Mouse (Mus musculus): ENCODE results near the gene Ivd.

Ivd gene

GRCm38 (mm10) chr2:118909151-118909550 lies 47.4 kb downstream of the Ivd start:
- no peak for DNase-seq (ENCODE audit: low spot score in 2 of 2)

- no peak for DNase-seq (ENCODE audit: low spot score in 2 of 2)
Measured at GRCm38 (mm10) chr2:118910605-118911278, 49.0 kb downstream of the Ivd start.

GRCm38 (mm10) chr2:118912706-118913105 lies 51.0 kb downstream of the Ivd start:
- DNase-seq (ENCODE audit: low spot score in 2 of 2) = no peak

DNA sequence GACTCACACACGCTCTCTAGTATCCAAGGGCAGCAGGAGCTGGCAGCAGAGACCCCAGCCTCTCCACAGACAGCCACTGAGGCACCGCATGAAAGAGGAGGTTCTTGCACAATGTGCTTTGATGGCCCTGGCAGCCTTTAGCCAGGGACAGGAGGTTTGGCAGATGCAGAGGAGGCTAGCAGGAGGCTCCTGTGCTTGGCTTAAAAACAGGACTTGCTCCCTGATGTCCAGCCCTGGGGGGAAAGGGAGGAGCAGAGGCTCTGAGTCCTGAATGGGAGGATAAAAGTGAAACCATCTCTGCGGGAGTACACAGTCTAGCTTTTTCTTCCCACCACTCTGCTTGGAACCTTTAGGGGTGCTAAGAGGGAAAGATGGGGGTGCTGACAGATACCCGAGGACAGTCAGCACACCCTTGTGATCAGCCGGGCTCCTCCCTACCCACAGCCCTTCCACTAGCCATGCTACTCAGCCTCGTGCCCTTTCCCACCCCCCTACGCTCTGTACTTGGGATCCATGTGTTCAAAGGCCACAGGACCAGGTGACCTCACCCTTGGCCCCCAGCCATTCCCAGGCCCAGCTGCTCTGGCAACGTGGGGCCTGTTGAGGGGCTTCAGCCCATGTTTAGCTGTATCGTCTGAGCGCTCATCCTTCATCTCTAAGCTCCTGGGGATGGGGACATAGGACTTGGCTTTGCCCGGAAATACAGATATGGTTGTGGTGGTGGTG lies 52.0 kb downstream of the Ivd start:
- no peak for DNase-seq (ENCODE audit: low spot score in 2 of 2)

GRCm38 (mm10) chr2:118914685-118915084 lies 52.9 kb downstream of the Ivd start:
- no peak for DNase-seq (ENCODE audit: low spot score in 2 of 2)

DNA sequence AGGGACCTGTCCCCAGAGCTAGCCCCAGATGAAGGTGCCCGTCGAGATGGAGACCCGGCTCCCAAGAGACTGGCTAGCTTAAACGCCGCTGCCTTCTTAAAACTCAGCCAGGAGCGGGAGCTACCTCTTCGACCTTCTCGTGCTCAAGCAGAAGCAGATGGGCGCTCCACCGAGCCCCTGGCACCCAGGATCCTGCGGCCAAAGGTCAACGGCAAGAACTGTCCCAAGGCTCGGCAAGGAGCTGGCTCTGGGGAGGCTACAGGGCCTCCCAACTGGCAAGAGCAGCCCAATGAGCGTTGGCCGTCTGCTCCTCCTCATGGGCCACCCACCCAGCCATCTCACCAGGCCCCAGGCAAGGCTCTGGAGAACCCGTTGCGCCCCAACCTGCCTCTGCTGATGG lies 54.7 kb downstream of the Ivd start:
- no peak for DNase-seq (ENCODE audit: low spot score in 2 of 2)

- DNase-seq (ENCODE audit: low spot score in 2 of 2) = no peak
Measured at GRCm38 (mm10) chr2:118918543-118918942, 56.8 kb downstream of the Ivd start.

GRCm38 (mm10) chr2:118920428-118920827 lies 58.7 kb downstream of the Ivd start:
- no peak for DNase-seq (ENCODE audit: low spot score in 2 of 2)

DNA sequence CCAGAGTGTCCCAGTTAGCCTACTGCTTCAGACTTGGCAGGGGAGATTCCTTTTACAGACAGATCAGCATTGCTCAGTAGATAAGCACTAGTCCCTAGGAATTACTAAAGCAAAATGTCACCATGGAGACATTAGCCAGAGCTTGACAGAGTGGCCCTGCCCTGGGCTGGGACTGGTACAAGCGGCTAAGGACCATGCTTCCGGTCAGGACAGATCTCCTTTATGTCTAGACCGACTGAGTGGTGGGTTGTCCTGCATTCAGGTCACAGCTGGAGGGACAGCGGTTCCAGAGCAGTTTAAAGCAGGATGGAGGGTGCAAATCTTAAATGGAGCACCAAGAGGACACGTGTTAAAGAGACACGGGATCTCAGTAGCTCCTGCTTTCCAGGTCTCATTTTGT lies 64.2 kb downstream of the Ivd start:
- no peak for DNase-seq (ENCODE audit: low spot score in 2 of 2)

DNA sequence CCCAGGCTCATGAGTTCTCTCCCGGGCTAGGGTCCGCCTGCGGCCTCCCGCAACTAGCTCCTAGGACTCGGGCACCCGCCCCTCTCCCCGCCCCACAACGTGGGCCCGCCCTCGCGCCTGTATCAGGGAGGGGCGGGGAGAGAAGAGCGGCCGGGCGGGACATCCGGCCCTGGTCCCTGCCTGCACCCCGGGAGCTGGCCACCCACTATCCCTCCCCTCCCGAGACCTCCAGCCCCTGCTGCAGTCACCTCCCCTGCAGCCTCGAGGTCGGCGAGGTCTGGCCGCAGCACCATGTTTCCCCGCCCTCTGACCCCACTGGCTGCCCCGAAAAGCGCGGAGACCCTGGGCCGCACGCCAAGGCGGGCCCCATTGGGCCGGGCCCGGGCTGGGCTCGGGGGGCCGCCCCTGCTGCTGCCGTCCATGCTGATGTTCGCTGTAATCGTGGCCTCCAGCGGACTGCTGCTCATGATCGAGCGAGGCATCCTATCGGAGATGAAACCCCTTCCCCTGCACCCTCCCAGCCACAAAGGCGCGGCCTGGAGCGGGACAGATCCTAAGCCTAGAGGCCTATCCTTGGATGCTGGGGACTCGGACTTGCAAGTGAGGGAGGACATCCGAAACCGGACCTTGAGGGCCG lies 64.7 kb downstream of the Ivd start, which contains the start of gene Chst14:
Chst14 (plus strand) TSS at position 136 of the 637 bp plus-strand sequence.
- DNase-seq (ENCODE audit: low spot score in 2 of 2) = no peak

- no peak for DNase-seq (ENCODE audit: low spot score in 2 of 2)
Measured at GRCm38 (mm10) chr2:118926998-118927739, 65.4 kb downstream of the Ivd start.

Data from left cerebral cortex, adult 9 months (tissue).